Mouse (Mus musculus): ENCODE measurements around the gene Usp3. TPM values are rescaled to one million over a fixed set of nuclear protein-coding genes. Genes with fewer than 3 reads are reported as not detected.
A peak's percentile ranks its signal among the peaks of the same experiment; 100 is the strongest.

Gene Usp3
- total and polyA plus RNA-seq, 3 experiments, result 24.4 to 39.5 (median 36.6) TPM

- H3K4me2 ChIP-seq (ENCODE audit: insufficient read depth, low read depth, poor library complexity, severe bottlenecking), result peak overlapping the region; percentile 73
- peak overlapping the region; percentile 73 for H3K9ac ChIP-seq (ENCODE audit: insufficient read depth, low read depth)
- TF ChIP-seq ELF1 (IDR thresholded peaks at IDR 0.05; ENCODE audit: low read depth, low read length) (peak; percentile 39), SIN3A (IDR thresholded peaks at IDR 0.05; ENCODE audit: low read length) (no peak; the same call in none of the 2 replicates), KAT2A (IDR thresholded peaks at IDR 0.05; ENCODE audit: insufficient replicate concordance, low read length) (0 out of 2 replicates have a peak, but pooled peaks have one; percentile 33), JUN (IDR thresholded peaks at IDR 0.05; ENCODE audit: insufficient read depth, low read depth, low read length) (no peak), RAD21 (IDR thresholded peaks at IDR 0.05; ENCODE audit: low read depth, low read length) (no peak; the same call in 1 of the 2 replicates), CHD2 (IDR thresholded peaks at IDR 0.05; ENCODE audit: low read length) (no peak), ZMIZ1 (IDR thresholded peaks at IDR 0.05; ENCODE audit: low read depth, low read length) (peak; percentile 60), MAFK (IDR thresholded peaks at IDR 0.05; ENCODE audit: insufficient replicate concordance, low read length) (no peak; the same call in 1 of the 2 replicates), MAX (IDR thresholded peaks at IDR 0.05; ENCODE audit: low read length) (peak; percentile 90), NRF1 (IDR thresholded peaks at IDR 0.05; ENCODE audit: low read depth, low read length) (peak; percentile 91), JUND (conservative IDR thresholded peaks at IDR 0.05; ENCODE audit: low read depth, low read length) (no peak), RCOR1 (conservative IDR thresholded peaks at IDR 0.05; ENCODE audit: low read depth, low read length) (no peak; the same call in 1 of the 2 replicates), ZNF384 (IDR thresholded peaks at IDR 0.05; ENCODE audit: low read depth, low read length) (no peak), TCF12 (IDR thresholded peaks at IDR 0.05; ENCODE audit: low read depth, low read length) (peak; percentile 67; the same call in 1 of the 2 replicates), EP300 (IDR thresholded peaks at IDR 0.05; ENCODE audit: low read length) (no peak), HCFC1 (IDR thresholded peaks at IDR 0.05; ENCODE audit: low read depth, low read length) (peak; percentile 42; the same call in 1 of the 2 replicates), ZKSCAN1 (IDR thresholded peaks at IDR 0.05; ENCODE audit: borderline replicate concordance, low read depth, low read length) (no peak), MYC (IDR thresholded peaks at IDR 0.05; ENCODE audit: low read depth, low read length) (peak; percentile 77; the same call in 1 of the 2 replicates), POLR2AphosphoS2 (IDR thresholded peaks at IDR 0.05; ENCODE audit: low read depth, low read length) (peak; percentile 85), E2F4 (IDR thresholded peaks at IDR 0.05; ENCODE audit: insufficient replicate concordance, low read depth, low read length) (no peak), MEF2A (IDR thresholded peaks at IDR 0.05; ENCODE audit: borderline replicate concordance, low read depth, low read length) (peak; percentile 53; the same call in 1 of the 2 replicates), MAZ (IDR thresholded peaks at IDR 0.05; ENCODE audit: low read depth, low read length) (no peak), IRF4 (IDR thresholded peaks at IDR 0.05; ENCODE audit: low read depth, low read length) (no peak), ZC3H11A (IDR thresholded peaks at IDR 0.05; ENCODE audit: low read depth, low read length) (no peak), USF2 (conservative IDR thresholded peaks at IDR 0.05; ENCODE audit: low read depth, low read length) (no peak), NELFE (IDR thresholded peaks at IDR 0.05; ENCODE audit: low read depth, low read length) (peak; percentile 29; the same call in 1 of the 2 replicates), GABPA (IDR thresholded peaks at IDR 0.05; ENCODE audit: insufficient replicate concordance, low read depth, low read length) (no peak), BHLHE40 (IDR thresholded peaks at IDR 0.05; ENCODE audit: low read depth, low read length) (peak; percentile 99), POLR2A (IDR thresholded peaks at IDR 0.05; ENCODE audit: low read depth, low read length) (peak; percentile 70), TBP (conservative IDR thresholded peaks at IDR 0.05; ENCODE audit: low read depth, low read length) (no peak), CHD1 (IDR thresholded peaks at IDR 0.05; ENCODE audit: low read depth, low read length) (no peak), UBTF (IDR thresholded peaks at IDR 0.05; ENCODE audit: low read depth, low read length) (peak; percentile 87; the same call in 1 of the 2 replicates), CTCF (conservative IDR thresholded peaks at IDR 0.05 in 1 of 2, IDR thresholded peaks at IDR 0.05 in 1 of 2; ENCODE audit: low read depth in 2 of 2, low read length in 2 of 2) (no peak), SMC3 (IDR thresholded peaks at IDR 0.05; ENCODE audit: low read depth, low read length) (no peak), MXI1 (IDR thresholded peaks at IDR 0.05; ENCODE audit: low read depth, low read length) (peak; percentile 90), ETS1 (conservative IDR thresholded peaks at IDR 0.05; ENCODE audit: low read depth, low read length) (peak; percentile 54), USF1 (IDR thresholded peaks at IDR 0.05; ENCODE audit: low read depth, low read length) (peak; percentile 58), PAX5 (IDR thresholded peaks at IDR 0.05; ENCODE audit: low read length) (no peak)
- no peaks in the 10 kb centered on the region for H3K79me2 ChIP-seq (replicated peaks; ENCODE audit: control insufficient read depth, extremely low read depth, insufficient read depth, poor library complexity, severe bottlenecking)
- H3K36me3 ChIP-seq (replicated peaks in 1 of 2; ENCODE audit: control insufficient read depth in 1 of 2, insufficient read depth in 1 of 2, low read length in 1 of 2), result peaks cover 33 to 64% of the 10 kb centered on the region in 2 experiments
- in situ Hi-C loops (cut with MboI; ENCODE audit: low pct_ligation_motif_present, low pct_unique_long_range_greater_than_20kb, low sequenced_read_pairs) (loop anchor here (10.0 to 25.0 kb wide), 4 partner anchors 193 to 476 kb away; partner anchors contain the start of genes Aph1b, Ciao2a, Gm10647 and Lactb), dilution Hi-C loops (cut with MboI; ENCODE audit: extremely low pct_ligation_motif_present, extremely low pct_unique_long_range_greater_than_20kb, low sequenced_read_pairs) (no loop called here)
- H3K27ac ChIP-seq (ENCODE audit: insufficient read depth, low read depth), result peak overlapping the region; percentile 95
- H3K9me3 ChIP-seq (replicated peaks; ENCODE audit: low read length), result no peaks in the 10 kb centered on the region
- H3K4me3 ChIP-seq (replicated peaks in 1 of 3; ENCODE audit: low read depth in 2 of 3, low read length in 2 of 3, poor library complexity in 1 of 3), result peak overlapping the region; percentile 56 to 68 (median 64)
- peaks cover 26 to 76% of the 10 kb centered on the region in 2 experiments for H3K4me1 ChIP-seq (ENCODE audit: control insufficient read depth in 1 of 2, insufficient read depth in 2 of 2)
- H3K27me3 ChIP-seq (replicated peaks), result no peaks in the 10 kb centered on the region
- peak; percentile 89 for DNase-seq (ENCODE audit: extremely low read depth)
These were observed 81.2 kb downstream of the Usp3 start for GRCm38 (mm10) chr9:66511580-66512350.

Data from CH12.LX (cell line).